Comparison of ENCODE assay signal across 13 mouse cellular contexts in genomic region chr13:60126338-60126737, GRCm38 (mm10). TPM values are rescaled to one million over a fixed set of nuclear protein-coding genes. Genes with fewer than 3 reads are reported as not detected.
DNase-seq lines count a peak whose midpoint lies in the region; ATAC-seq and TF ChIP-seq lines count a peak whose summit lies in the region.
"Had no signal": no experiment of that assay in that cellular context is flagged by ENCODE, and none has a peak within 500 bp of the region (broad histone marks: within the 10 kb centered on the region; RNA-seq: fewer than 3 reads in every experiment).

No protein-coding gene starts in this region.

- H3K27ac ChIP-seq in kidney, postnatal 0 days, result no peak overlapping the region
- H3K27ac ChIP-seq in hindbrain, embryonic 10.5 days, result peak overlapping the region; percentile 72
- H3K27ac ChIP-seq in limb, embryonic 15.5 days, result no peak overlapping the region
- no peak overlapping the region for H3K27ac ChIP-seq in neural tube, embryonic 15.5 days (replicated peaks)
- H3K27ac ChIP-seq: left cerebral cortex, adult 2 months; liver, embryonic 15.5 days had no signal

- no peak overlapping the region for H3K9ac ChIP-seq in kidney, postnatal 0 days (ENCODE audit: low read depth, low read length)
- no peak overlapping the region for H3K9ac ChIP-seq in limb, embryonic 15.5 days
- no peak overlapping the region for H3K9ac ChIP-seq in neural tube, embryonic 15.5 days (replicated peaks)
- H3K9ac ChIP-seq: liver, embryonic 15.5 days had no signal

- no peaks in the 10 kb centered on the region for H3K9me3 ChIP-seq in kidney, postnatal 0 days (replicated peaks; ENCODE audit: low read length)
- no peaks in the 10 kb centered on the region for H3K9me3 ChIP-seq in hindbrain, embryonic 10.5 days
- no peaks in the 10 kb centered on the region for H3K9me3 ChIP-seq in limb, embryonic 15.5 days
- H3K9me3 ChIP-seq in neural tube, embryonic 15.5 days (replicated peaks), result no peaks in the 10 kb centered on the region
- H3K9me3 ChIP-seq: liver, embryonic 15.5 days had no signal

- H3K36me3 ChIP-seq in kidney, postnatal 0 days (ENCODE audit: insufficient read depth, low read length), result no peaks in the 10 kb centered on the region
- H3K36me3 ChIP-seq in hindbrain, embryonic 10.5 days, result no peaks in the 10 kb centered on the region
- H3K36me3 ChIP-seq in limb, embryonic 15.5 days, result no peaks in the 10 kb centered on the region
- no peaks in the 10 kb centered on the region for H3K36me3 ChIP-seq in neural tube, embryonic 15.5 days
- H3K36me3 ChIP-seq: liver, embryonic 15.5 days had no signal

- peak overlapping the region; percentile 32; the same call in 1 of the 2 replicates for H3K4me2 ChIP-seq in kidney, postnatal 0 days (ENCODE audit: low read length)
- H3K4me2 ChIP-seq in limb, embryonic 15.5 days, result 0 out of 2 replicates have a peak overlapping the region, but pooled peaks have one; percentile 3
- peak overlapping the region; percentile 56 for H3K4me2 ChIP-seq in neural tube, embryonic 15.5 days
- H3K4me2 ChIP-seq: liver, embryonic 15.5 days had no signal

- WGBS in kidney, postnatal 0 days, result 38% methylated on average over 19 of the region's 19 CpGs
- WGBS in hindbrain, embryonic 10.5 days, result 56% methylated on average over 19 of the region's 19 CpGs
- 51% methylated on average over 19 of the region's 19 CpGs for WGBS in limb, embryonic 15.5 days
- WGBS in neural tube, embryonic 15.5 days, result 27% methylated on average over 19 of the region's 19 CpGs
- 64% methylated on average over 19 of the region's 19 CpGs for WGBS in lung, adult 2 months

- TF ChIP-seq POLR2A in lung, adult 2 months (IDR thresholded peaks at IDR 0.05; ENCODE audit: borderline replicate concordance, extremely low read depth, low read depth, low read length), result no peak

- no peak for ATAC-seq in kidney, postnatal 0 days (replicated peaks; ENCODE audit: low FRiP score, low read depth)
- ATAC-seq in limb, embryonic 15.5 days (ENCODE audit: insufficient number of reproducible peaks, low FRiP score, low TSS enrichment, low read depth), result no peak
- no peak for ATAC-seq in neural tube, embryonic 15.5 days (ENCODE audit: low FRiP score)

- H3K4me1 ChIP-seq in kidney, postnatal 0 days (replicated peaks; ENCODE audit: insufficient read depth, low read length), result peaks cover 18% of the 10 kb centered on the region
- H3K4me1 ChIP-seq in hindbrain, embryonic 10.5 days (replicated peaks), result peaks cover 54% of the 10 kb centered on the region
- peaks cover 30% of the 10 kb centered on the region for H3K4me1 ChIP-seq in limb, embryonic 15.5 days
- H3K4me1 ChIP-seq in neural tube, embryonic 15.5 days, result peaks cover 29% of the 10 kb centered on the region
- H3K4me1 ChIP-seq in lung, adult 2 months (ENCODE audit: control insufficient read depth, insufficient read depth, low read length), result no peaks in the 10 kb centered on the region
- H3K4me1 ChIP-seq: liver, embryonic 15.5 days had no signal

- H3K27me3 ChIP-seq in kidney, postnatal 0 days (ENCODE audit: insufficient read depth, low read length), result 0 out of 2 replicates have a peak, but pooled peaks cover 3% of the 10 kb centered on the region
- H3K27me3 ChIP-seq in hindbrain, embryonic 10.5 days (ENCODE audit: insufficient read depth, poor library complexity, severe bottlenecking), result peaks cover 40% of the 10 kb centered on the region
- H3K27me3 ChIP-seq in limb, embryonic 15.5 days, result peaks cover 2% of the 10 kb centered on the region; the same call in 1 of the 2 replicates
- H3K27me3 ChIP-seq in neural tube, embryonic 15.5 days (replicated peaks), result 0 out of 2 replicates have a peak, but pooled peaks cover 3% of the 10 kb centered on the region

- TF ChIP-seq CTCF in kidney, postnatal 0 days (IDR thresholded peaks at IDR 0.05; ENCODE audit: low read depth), result no peak
- TF ChIP-seq CTCF in lung, adult 2 months (IDR thresholded peaks at IDR 0.05; ENCODE audit: insufficient read depth, low read length), result no peak

- no peak overlapping the region for H3K4me3 ChIP-seq in kidney, postnatal 0 days (replicated peaks; ENCODE audit: low read depth, low read length)
- H3K4me3 ChIP-seq in hindbrain, embryonic 10.5 days, result no peak overlapping the region
- no peak overlapping the region for H3K4me3 ChIP-seq in limb, embryonic 15.5 days
- H3K4me3 ChIP-seq in neural tube, embryonic 15.5 days (replicated peaks), result peak overlapping the region; percentile 25
- no peak overlapping the region for H3K4me3 ChIP-seq in lung, adult 2 months (replicated peaks; ENCODE audit: extremely low read depth, low read depth, low read length)
- H3K4me3 ChIP-seq: erythroblast, embryonic 14.5 days; left cerebral cortex, adult 2 months; liver, embryonic 15.5 days had no signal

- intact Hi-C loops in gastrocnemius, postnatal 14 days (cut with DNase I; ENCODE audit: low total_unique reads), result no loop called here

- DNase-seq in kidney, postnatal 0 days (ENCODE audit: low spot score), result no peak
- no peak for DNase-seq in kidney, postnatal 14 days
- no peak for DNase-seq in hindbrain, embryonic 10.5 days (ENCODE audit: low spot score)
- no peak for DNase-seq in cerebellum, adult 18-20 months
- DNase-seq in lung, adult 2 months, result no peak
- DNase-seq in gastrocnemius, postnatal 14 days, result no peak
- DNase-seq: heart, postnatal 36 days; kidney, postnatal 10 days had no signal

RNA-seq across cellular contexts. Expression of gene Gas1, which starts 50.8 kb away (rescaled TPM):
- polyA plus RNA-seq in kidney, postnatal 0 days (2015; fragmentation: Nextera tagmentation; extraction: Ambion mirVana), result 84.7 and 116 TPM in 2 replicates
- 78.7 and 97.1 TPM in 2 replicates for polyA plus RNA-seq in hindbrain, embryonic 10.5 days (2016; fragmentation: Nextera tagmentation; extraction: Ambion mirVana)
- polyA plus RNA-seq in limb, embryonic 15.5 days (2015; fragmentation: Nextera tagmentation; extraction: Ambion mirVana), result 233 and 299 TPM in 2 replicates
- polyA plus RNA-seq in neural tube, embryonic 15.5 days (2015; fragmentation: Nextera tagmentation; extraction: Ambion mirVana), result 16.2 and 26.7 TPM in 2 replicates
- polyA plus RNA-seq in lung, adult 2 months (2012; rRNA removed), result 66.0 and 124 TPM in 2 replicates
- total RNA-seq in gastrocnemius, postnatal 14 days (2021), result 10 to 100 TPM; 34.7 to 46.8 TPM
- polyA plus RNA-seq: erythroblast, embryonic 14.5 days had no signal

Comparison
In these comparisons a context has a peak if more than half of its experiments do, and no peak if none do; other contexts are left out.
1. H3K4me2 ChIP-seq: peak in every context shown above with its lines; median percentile 56 in neural tube, embryonic 15.5 days; 32 in kidney, postnatal 0 days; 3 in limb, embryonic 15.5 days.